ENCODE assay signal across 8 mouse cellular contexts in the genomic region with DNA sequence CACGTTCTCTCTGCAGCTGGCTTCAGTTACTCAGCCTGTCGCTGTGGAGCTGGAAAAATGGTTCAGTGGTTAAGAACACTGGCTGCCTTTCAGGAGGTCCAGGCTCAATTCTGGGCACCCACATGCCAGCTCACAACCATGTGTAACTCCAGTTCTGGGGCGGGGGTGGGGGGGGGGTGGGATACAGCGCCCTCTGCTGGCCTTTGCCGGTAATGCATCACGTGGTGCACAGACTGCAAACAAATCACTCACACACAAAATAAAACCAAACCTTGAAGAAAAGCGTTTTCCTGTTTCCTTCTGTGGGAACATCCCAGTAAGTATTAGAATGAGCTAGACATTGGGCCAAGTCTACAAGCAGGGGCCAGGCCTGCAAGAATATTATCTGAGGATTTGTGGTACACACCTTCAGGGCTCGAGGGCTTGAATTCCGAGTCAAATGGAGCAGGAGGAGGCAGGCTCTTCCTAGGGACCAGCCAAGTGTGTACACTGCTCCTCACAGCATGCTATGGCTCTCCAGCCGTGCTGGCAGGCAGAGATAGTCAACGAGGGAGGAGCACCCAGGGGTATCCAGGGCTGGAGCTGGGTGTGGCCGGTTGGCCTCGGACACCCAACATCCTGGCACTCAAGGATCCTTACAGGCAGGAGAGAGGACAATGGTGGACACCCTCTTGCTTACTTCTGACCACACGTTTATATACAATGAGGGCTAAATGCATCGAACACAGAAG.
A peak's percentile ranks its signal among the peaks of the same experiment; 100 is the strongest.
DNase-seq lines count a peak whose midpoint lies in the region; ATAC-seq and TF ChIP-seq lines count a peak whose summit lies in the region.

No protein-coding gene starts in this region.

- TF ChIP-seq EP300 in CH12.LX (IDR thresholded peaks at IDR 0.05; ENCODE audit: low read length): no peak
- no peak for TF ChIP-seq EP300 in lung, postnatal 0 days (IDR thresholded peaks at IDR 0.05)

- H3K27me3 ChIP-seq in cerebellum, adult 2 months (ENCODE audit: control insufficient read depth, insufficient read depth, low read length): no peaks in the 10 kb centered on the region
- peaks cover 37% of the 10 kb centered on the region for H3K27me3 ChIP-seq in CH12.LX (replicated peaks)
- H3K27me3 ChIP-seq in lung, postnatal 0 days (replicated peaks; ENCODE audit: insufficient read depth, low read length): no peaks in the 10 kb centered on the region

- no peak for TF ChIP-seq POLR2A in cerebellum, adult 2 months (IDR thresholded peaks at IDR 0.05; ENCODE audit: borderline replicate concordance, insufficient read depth, low read length)
- no peak for TF ChIP-seq POLR2A in CH12.LX (IDR thresholded peaks at IDR 0.05; ENCODE audit: low read depth, low read length)

- intact Hi-C loops in gastrocnemius, postnatal 14 days (cut with DNase I; ENCODE audit: low total_unique reads): no loop called here

- no peak overlapping the region for H3K4me2 ChIP-seq in CH12.LX (ENCODE audit: insufficient read depth, low read depth, poor library complexity, severe bottlenecking)
- peak overlapping the region; percentile 27; the same call in 1 of the 2 replicates for H3K4me2 ChIP-seq in lung, postnatal 0 days (replicated peaks; ENCODE audit: low read depth, low read length)

- H3K4me1 ChIP-seq in cerebellum, adult 2 months (ENCODE audit: control insufficient read depth, insufficient read depth, low read length): peaks cover 13% of the 10 kb centered on the region
- H3K4me1 ChIP-seq in CH12.LX (ENCODE audit: control insufficient read depth in 1 of 2, insufficient read depth in 2 of 2): peaks cover 2 to 4% of the 10 kb centered on the region in 2 experiments; a peak in 2 of 4 replicates
- H3K4me1 ChIP-seq in lung, postnatal 0 days (ENCODE audit: insufficient read depth, low read depth, low read length): no peaks in the 10 kb centered on the region

- H3K9ac ChIP-seq in CH12.LX (ENCODE audit: insufficient read depth, low read depth): no peak overlapping the region
- no peak overlapping the region for H3K9ac ChIP-seq in lung, postnatal 0 days (replicated peaks; ENCODE audit: low read depth)

- no peak overlapping the region; the same call in 1 of the 2 replicates for H3K27ac ChIP-seq in cerebellum, adult 2 months (ENCODE audit: insufficient read depth, low read length)
- H3K27ac ChIP-seq in CH12.LX (ENCODE audit: insufficient read depth, low read depth): no peak overlapping the region
- H3K27ac ChIP-seq in lung, postnatal 0 days (ENCODE audit: low read length): peak overlapping the region; percentile 87

- no peak for DNase-seq in cerebellum, adult 2 months
- DNase-seq in cerebellum, adult 9-11 months: no peak
- peak; percentile 26 for DNase-seq in kidney, postnatal 10 days
- no peak for DNase-seq in kidney, adult 9 months
- DNase-seq in CH12.LX (ENCODE audit: extremely low read depth): no peak
- DNase-seq in lung, postnatal 0 days (ENCODE audit: low spot score): peak; percentile 73
- DNase-seq in gastrocnemius, postnatal 14 days: no peak

- H3K4me3 ChIP-seq in cerebellum, adult 2 months (replicated peaks; ENCODE audit: insufficient read depth, low read depth, low read length): no peak overlapping the region
- H3K4me3 ChIP-seq in CH12.LX (replicated peaks in 1 of 3; ENCODE audit: low read depth in 2 of 3, low read length in 2 of 3, poor library complexity in 1 of 3): no peak overlapping the region
- no peak overlapping the region for H3K4me3 ChIP-seq in lung, postnatal 0 days (ENCODE audit: low read depth, low read length)

- no peaks in the 10 kb centered on the region for H3K36me3 ChIP-seq in CH12.LX (replicated peaks in 1 of 2; ENCODE audit: control insufficient read depth in 1 of 2, insufficient read depth in 1 of 2, low read length in 1 of 2)
- H3K36me3 ChIP-seq in lung, postnatal 0 days (ENCODE audit: insufficient read depth, low read length): no peaks in the 10 kb centered on the region

- 40% methylated on average over 15 of the region's 15 CpGs for WGBS in cerebellum, adult 2 months
- 27% methylated on average over 15 of the region's 15 CpGs for WGBS in lung, postnatal 0 days

- in situ Hi-C loops in CH12.LX (cut with MboI; ENCODE audit: low pct_ligation_motif_present, low pct_unique_long_range_greater_than_20kb, low sequenced_read_pairs): no loop called here

- TF ChIP-seq RAD21 in CH12.LX (IDR thresholded peaks at IDR 0.05; ENCODE audit: low read depth, low read length): peak; percentile 1

- ATAC-seq in lung, postnatal 0 days: peak; percentile 88
- ATAC-seq in erythroid progenitor cell, adult 5-6 weeks (replicated peaks; ENCODE audit: low FRiP score, poor library complexity, severe bottlenecking): no peak

- dilution Hi-C loops in CH12.LX (cut with MboI; ENCODE audit: extremely low pct_ligation_motif_present, extremely low pct_unique_long_range_greater_than_20kb, low sequenced_read_pairs): no loop called here

- H3K79me2 ChIP-seq in CH12.LX (replicated peaks; ENCODE audit: control insufficient read depth, extremely low read depth, insufficient read depth, poor library complexity, severe bottlenecking): no peaks in the 10 kb centered on the region

- peaks cover 13% of the 10 kb centered on the region for H3K9me3 ChIP-seq in CH12.LX (replicated peaks; ENCODE audit: low read length)
- H3K9me3 ChIP-seq in lung, postnatal 0 days (ENCODE audit: low read length): no peaks in the 10 kb centered on the region

- TF ChIP-seq CTCF in cerebellum, adult 2 months (IDR thresholded peaks at IDR 0.05; ENCODE audit: borderline replicate concordance, insufficient read depth, low read depth, low read length): peak; percentile 24; the same call in 1 of the 2 replicates
- peak; percentile 45 to 51 for TF ChIP-seq CTCF in CH12.LX (conservative IDR thresholded peaks at IDR 0.05 in 1 of 2, IDR thresholded peaks at IDR 0.05 in 1 of 2; ENCODE audit: low read depth in 2 of 2, low read length in 2 of 2)
- TF ChIP-seq CTCF in lung, postnatal 0 days (IDR thresholded peaks at IDR 0.05): peak; percentile 66

TF ChIP-seq in CH12.LX, 34 proteins besides CTCF, POLR2A, EP300 and RAD21:
- TF ChIP-seq USF1 (IDR thresholded peaks at IDR 0.05; ENCODE audit: low read depth, low read length): peak; percentile 41
- 0 out of 2 replicates have a peak, but pooled peaks have one; percentile 26 for TF ChIP-seq SMC3 (IDR thresholded peaks at IDR 0.05; ENCODE audit: low read depth, low read length)
- TF ChIP-seq USF2 (conservative IDR thresholded peaks at IDR 0.05; ENCODE audit: low read depth, low read length): peak; percentile 57
- no peak for TF ChIP-seq NELFE (IDR thresholded peaks at IDR 0.05; ENCODE audit: low read depth, low read length)
- no peak for TF ChIP-seq MAX (IDR thresholded peaks at IDR 0.05; ENCODE audit: low read length)
- no peak for TF ChIP-seq TBP (conservative IDR thresholded peaks at IDR 0.05; ENCODE audit: low read depth, low read length)

Comparison
In these comparisons a context has a peak if more than half of its experiments do, and no peak if none do; other contexts are left out.
1. DNase-seq: peak in kidney, postnatal 10 days (single experiment) and lung, postnatal 0 days (single experiment); none in cerebellum, adult 2 months (0 of 2), cerebellum, adult 9-11 months (single experiment), kidney, adult 9 months (single experiment), CH12.LX (single experiment) and gastrocnemius, postnatal 14 days (single experiment).
2. Peak in every context shown above with its lines, with median percentiles within 50 percentile points of each other: CTCF ChIP-seq.